Mouse (Mus musculus) cortical plate, adult 2 months (tissue): Measurements from ENCODE around the gene Arhgap22. TPM values are rescaled to one million over a fixed set of nuclear protein-coding genes. Genes with fewer than 3 reads are reported as not detected.

Experiments used
- H3K27ac ChIP-seq: fragments of 200-500 bp; 2 replicates; pipeline ENCODE4 v1.5.1; 2012; ENCODE audit warnings: low read length, control low read depth, inconsistent platforms; ENCODE audit not compliant: insufficient read depth
- H3K4me1 ChIP-seq: fragments of 200-500 bp; 2 replicates; pipeline ENCODE4 v1.6.1; 2011; ENCODE audit warnings: low read length; ENCODE audit not compliant: control insufficient read depth, insufficient read depth
- H3K4me3 ChIP-seq: fragments of 200-500 bp; 2 replicates; pipeline ENCODE4 v1.5.1; 2011; ENCODE audit warnings: mild to moderate bottlenecking, low read length, control low read depth; ENCODE audit not compliant: insufficient read depth
- CTCF ChIP-seq: fragments of 200-500 bp; IDR thresholded peaks from 2 replicates; pipeline ENCODE4 v1.5.1; 2011; ENCODE audit warnings: mild to moderate bottlenecking, control low read depth, low read length; ENCODE audit not compliant: insufficient read depth; ENCODE audit errors: extremely low read depth
- POLR2A ChIP-seq: fragments of 200-500 bp; IDR thresholded peaks from 2 replicates; pipeline ENCODE4 v1.6.1; 2011; ENCODE audit warnings: mild to moderate bottlenecking, low read length, control low read depth; ENCODE audit not compliant: insufficient read depth; ENCODE audit errors: extremely low read depth
- polyA plus RNA-seq: library from polyadenylated mRNA; depleted of rRNA; stranded (reverse); fragments of >200 nt; gene quantifications from 2 replicates; pipeline ENCODE4 v1.2.3, GENCODE M21; 2012

The Arhgap22 gene
- polyA plus RNA-seq, 1 experiment: 9.1 TPM

DNA sequence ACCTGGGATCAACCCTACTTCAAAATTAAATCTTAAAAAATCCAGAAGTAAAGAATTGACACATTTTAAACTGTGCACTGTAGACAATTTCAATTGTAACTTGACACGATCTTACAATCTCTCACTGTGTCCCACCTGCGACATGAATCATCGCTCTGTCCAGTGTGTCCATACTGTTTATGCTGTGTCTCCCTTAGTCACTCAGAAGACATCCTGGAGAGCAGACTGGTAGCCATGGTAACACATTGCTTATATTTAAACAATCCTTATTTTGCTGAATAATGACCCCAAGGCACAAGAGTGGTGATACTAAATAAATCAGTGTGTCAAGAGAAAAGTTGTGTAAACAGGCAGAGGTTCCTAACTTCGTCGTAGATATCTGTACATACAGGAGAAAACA is 44.4 kb downstream of the Arhgap22 start:
- TF ChIP-seq CTCF (no peak), POLR2A (no peak)
- Histone ChIP-seq H3K4me3 (no peak overlapping the region), H3K4me1 (no peaks in the 10 kb centered on the region), H3K27ac (no peak overlapping the region)

DNA sequence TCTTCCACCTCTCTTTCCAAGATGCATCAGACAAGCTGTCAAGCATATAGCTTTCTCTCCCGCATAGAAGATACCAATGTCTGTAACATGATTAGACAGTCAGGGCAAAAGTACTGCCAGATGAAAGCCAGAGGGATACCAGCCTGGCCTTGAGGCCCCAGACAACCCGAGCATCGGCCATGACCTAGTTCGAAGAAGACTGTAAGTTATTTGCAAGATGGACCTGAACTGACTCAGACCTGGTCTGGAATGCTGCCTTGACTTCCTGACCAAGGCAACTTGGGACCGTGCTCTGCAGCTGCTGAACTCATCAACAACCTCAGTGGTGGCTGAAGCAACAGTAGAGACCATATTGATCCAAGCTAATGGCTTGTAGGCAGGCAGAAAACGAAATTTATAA is 46.3 kb downstream of the Arhgap22 start:
- H3K4me1 ChIP-seq: no peaks in the 10 kb centered on the region
- TF ChIP-seq POLR2A: no peak
- TF ChIP-seq CTCF: no peak
- no peak overlapping the region for H3K27ac ChIP-seq
- no peak overlapping the region for H3K4me3 ChIP-seq

DNA sequence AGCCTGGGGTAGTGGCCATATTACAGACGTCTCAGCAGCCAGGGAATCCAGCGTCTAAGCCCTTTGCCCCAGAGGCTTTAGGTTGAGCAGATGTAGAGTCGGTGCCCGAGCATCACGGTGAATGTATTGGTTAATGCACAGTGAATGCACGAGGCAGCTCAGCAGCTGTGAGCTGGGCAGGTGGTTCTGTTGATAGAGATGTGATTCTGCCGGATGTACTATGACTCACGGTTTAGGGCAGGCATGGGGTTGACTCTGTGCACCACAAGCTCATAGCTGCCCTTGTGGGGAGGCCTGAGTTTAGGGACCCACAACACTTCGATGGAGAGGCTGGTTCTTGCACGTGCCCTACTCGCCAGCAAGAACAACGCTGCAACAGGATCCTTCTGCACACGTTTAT is 51.0 kb downstream of the Arhgap22 start:
- TF ChIP-seq POLR2A: no peak
- no peak for TF ChIP-seq CTCF
- H3K4me1 ChIP-seq: no peaks in the 10 kb centered on the region
- no peak overlapping the region for H3K4me3 ChIP-seq

DNA sequence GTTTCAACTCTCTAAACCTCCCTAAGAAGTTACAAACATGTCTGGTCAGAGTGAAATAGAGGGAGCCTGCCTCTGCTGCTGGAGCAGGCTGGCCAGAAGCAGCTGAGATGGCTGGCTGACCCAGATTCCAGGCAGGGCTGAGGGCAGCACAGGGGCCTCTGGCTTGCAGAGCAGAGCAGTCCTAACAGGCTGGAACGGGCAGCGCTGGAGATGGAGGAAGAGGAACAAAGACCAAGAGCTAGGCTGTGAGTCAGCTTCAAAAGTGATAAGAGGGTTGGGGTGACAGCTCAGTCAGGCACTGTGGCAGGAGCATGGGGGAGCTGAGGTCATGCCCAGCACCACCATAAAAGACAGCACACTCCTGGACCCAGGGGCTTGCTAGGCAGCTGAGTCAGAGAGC is 62.4 kb downstream of the Arhgap22 start:
- no peak for TF ChIP-seq CTCF
- no peak for TF ChIP-seq POLR2A
- Histone ChIP-seq H3K4me3 (no peak overlapping the region), H3K4me1 (no peaks in the 10 kb centered on the region), H3K27ac (peak overlapping the region; percentile 20; the same call in 1 of the 2 replicates)

More for the DNA sequence above, 51.0 kb downstream of the Arhgap22 start:
- no peak overlapping the region for H3K27ac ChIP-seq

DNA sequence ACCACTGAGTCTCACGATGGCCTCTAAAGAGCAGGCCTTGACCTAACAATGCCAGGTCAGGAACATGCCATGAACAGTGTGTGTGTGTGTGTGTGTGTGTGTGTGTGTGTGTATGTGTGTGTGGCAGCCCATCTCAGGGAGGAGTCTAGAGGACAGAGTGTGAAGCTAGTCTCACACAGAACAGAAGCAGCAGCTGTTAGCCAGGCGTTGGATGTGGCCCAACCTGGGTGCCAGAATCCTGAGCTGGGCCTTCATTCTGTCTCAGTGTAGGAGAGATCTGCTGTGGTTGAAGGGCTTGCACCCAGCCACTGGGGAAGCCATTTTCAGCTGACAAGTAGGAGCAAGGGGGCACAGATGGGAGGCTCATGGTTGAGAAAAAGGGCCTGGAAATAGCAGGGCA is 64.5 kb downstream of the Arhgap22 start:
- TF ChIP-seq CTCF: no peak
- H3K4me1 ChIP-seq: no peaks in the 10 kb centered on the region
- no peak overlapping the region for H3K27ac ChIP-seq
- H3K4me3 ChIP-seq: no peak overlapping the region

DNA sequence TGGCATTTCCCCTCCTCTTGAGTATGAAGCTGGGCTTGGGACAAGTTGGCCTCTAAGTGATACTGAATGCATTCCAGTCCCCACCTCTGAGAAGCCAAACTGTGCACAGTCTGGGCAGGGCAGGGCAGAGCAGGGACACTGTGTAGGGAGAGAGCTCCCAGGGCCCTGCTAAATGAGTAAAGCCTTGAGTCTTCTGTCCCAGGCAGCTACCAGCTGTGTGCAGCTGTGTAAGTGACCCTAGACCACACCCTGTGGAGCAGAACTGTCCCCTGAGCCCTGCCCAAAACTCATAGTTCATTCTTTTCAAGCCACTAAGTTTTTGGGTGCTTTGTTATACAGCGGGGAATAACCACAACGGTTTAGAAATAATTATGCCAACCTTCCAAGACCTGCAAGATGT is 67.1 kb downstream of the Arhgap22 start:
- H3K27ac ChIP-seq: no peak overlapping the region
- TF ChIP-seq CTCF (no peak), POLR2A (no peak)
- H3K4me1 ChIP-seq: no peaks in the 10 kb centered on the region
- H3K4me3 ChIP-seq: no peak overlapping the region

DNA sequence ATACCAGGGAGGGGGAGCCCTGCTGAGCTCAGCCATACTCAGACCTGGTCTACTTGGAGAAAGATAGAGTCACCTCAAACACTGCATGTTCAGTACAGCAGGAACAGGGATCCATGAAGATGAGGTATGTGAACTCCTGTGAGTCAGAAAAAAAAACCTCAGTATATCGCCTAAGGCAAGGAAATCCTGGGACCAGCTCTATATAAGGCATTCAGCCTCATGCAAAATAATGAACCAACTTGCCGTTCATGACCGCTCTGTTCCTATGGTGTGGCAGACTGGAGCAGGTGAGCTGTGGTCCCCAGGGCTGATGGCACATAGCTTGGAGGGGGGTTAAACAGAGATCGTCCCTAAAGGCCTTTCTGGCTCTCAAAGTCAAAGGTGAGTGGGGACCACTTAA is 68.6 kb downstream of the Arhgap22 start:
- no peak overlapping the region for H3K27ac ChIP-seq
- no peak overlapping the region for H3K4me3 ChIP-seq
- TF ChIP-seq CTCF (no peak), POLR2A (no peak)
- no peaks in the 10 kb centered on the region for H3K4me1 ChIP-seq

DNA sequence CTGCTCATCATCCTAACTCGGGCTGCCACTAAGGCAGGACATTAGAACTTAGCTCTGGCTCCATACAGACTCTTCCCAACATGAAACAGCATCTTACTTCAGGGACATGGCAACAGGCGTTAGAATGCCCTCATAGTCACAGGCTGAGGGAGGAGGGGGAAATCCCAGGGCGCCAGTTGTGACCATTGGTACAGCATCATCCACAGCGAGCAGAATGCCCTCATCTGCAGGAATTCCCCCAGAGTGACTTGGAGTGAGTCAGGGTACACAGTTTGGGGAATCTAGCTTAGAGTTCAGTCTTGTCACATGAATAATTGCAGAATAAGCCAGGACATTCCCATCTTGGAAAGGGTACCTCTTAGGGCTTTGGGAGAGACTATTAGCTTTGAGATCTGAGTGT is 74.1 kb downstream of the Arhgap22 start:
- Histone ChIP-seq H3K4me3 (no peak overlapping the region), H3K4me1 (no peaks in the 10 kb centered on the region), H3K27ac (no peak overlapping the region)
- TF ChIP-seq POLR2A: no peak
- TF ChIP-seq CTCF: no peak

DNA sequence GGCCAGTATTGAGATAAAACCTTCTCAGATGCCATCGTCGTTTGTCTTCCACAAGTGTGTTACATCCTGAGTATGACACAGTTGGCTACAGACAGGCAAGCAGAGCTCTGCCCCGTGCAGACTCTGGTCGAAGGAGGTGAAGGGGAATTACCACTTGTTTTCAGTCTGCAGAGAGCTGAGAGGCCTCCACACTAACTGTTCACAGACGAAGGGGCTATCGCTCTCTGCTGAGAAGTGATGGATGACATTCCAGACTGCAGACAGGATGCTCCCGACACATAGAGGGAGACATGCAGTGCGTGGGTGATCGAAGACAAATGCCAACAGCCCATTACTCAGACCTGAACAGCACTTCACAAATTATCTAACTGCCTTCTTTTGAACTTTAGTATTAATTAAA is 76.2 kb downstream of the Arhgap22 start:
- no peaks in the 10 kb centered on the region for H3K4me1 ChIP-seq
- H3K27ac ChIP-seq: no peak overlapping the region
- TF ChIP-seq CTCF (no peak), POLR2A (no peak)
- H3K4me3 ChIP-seq: no peak overlapping the region

DNA sequence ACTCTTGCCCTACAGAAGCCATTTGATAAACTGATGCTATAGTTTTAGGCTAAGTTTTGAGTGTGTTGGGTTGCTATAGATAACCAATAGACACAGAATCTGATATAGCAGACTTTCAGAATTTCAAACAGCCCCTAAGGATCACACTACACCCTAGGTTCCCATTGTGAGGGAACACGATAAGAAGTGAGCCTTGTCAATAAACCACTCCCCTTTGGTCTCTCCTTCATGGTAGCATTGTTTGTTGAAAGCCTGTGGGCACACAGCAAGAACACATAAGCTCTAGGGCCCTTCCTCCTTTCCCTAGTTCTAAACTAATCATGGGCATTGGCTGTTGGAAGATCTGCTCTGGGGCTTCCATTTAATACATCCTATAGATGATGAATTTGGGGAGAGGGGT is 80.7 kb downstream of the Arhgap22 start:
- no peak for TF ChIP-seq CTCF
- TF ChIP-seq POLR2A: no peak
- Histone ChIP-seq H3K4me3 (no peak overlapping the region), H3K4me1 (peaks cover 5% of the 10 kb centered on the region), H3K27ac (no peak overlapping the region)
